Mouse (Mus musculus): ENCODE measurements at regions not wholly inside any gene's neighbourhood (a gene's known extent, or its start where the extent isn't known, plus 50 kb on each side); places are given as distances from the start of the nearest gene placed in this dataset.
"Not testable (repeated sequence)": the region's sequence is repeated elsewhere in the genome, so short reads cannot be mapped to it uniquely, and the experiment has no call there.

GRCm38 (mm10) chr8:26750120-26750519 lies 227.0 kb upstream of the Zfp703 start:
- no peak for DNase-seq (ENCODE audit: low read depth)

- no peak for DNase-seq (ENCODE audit: low read depth)
These were observed 225.5 kb upstream of the Zfp703 start for GRCm38 (mm10) chr8:26751651-26752050.

GRCm38 (mm10) chr8:26756452-26756851 lies 220.7 kb upstream of the Zfp703 start:
- peak; percentile 24 for DNase-seq (ENCODE audit: low read depth)

GRCm38 (mm10) chr8:26760726-26761125 lies 216.4 kb upstream of the Zfp703 start:
- DNase-seq (ENCODE audit: low read depth): no peak

- no peak for DNase-seq (ENCODE audit: low read depth)
These were observed 214.0 kb upstream of the Zfp703 start for GRCm38 (mm10) chr8:26762942-26763778.

- no peak for DNase-seq (ENCODE audit: low read depth)
These were observed 208.5 kb upstream of the Zfp703 start for GRCm38 (mm10) chr8:26768474-26769229.

GRCm38 (mm10) chr8:26770424-26770886 lies 206.7 kb upstream of the Zfp703 start:
- DNase-seq (ENCODE audit: low read depth): no peak

- DNase-seq (ENCODE audit: low read depth): no peak
These were observed 198.1 kb upstream of the Zfp703 start for GRCm38 (mm10) chr8:26778917-26779537.

GRCm38 (mm10) chr8:26780515-26780914 lies 196.6 kb upstream of the Zfp703 start:
- DNase-seq (ENCODE audit: low read depth): no peak

- not testable (repeated sequence) for DNase-seq (ENCODE audit: low read depth)
These were observed 194.2 kb upstream of the Zfp703 start for GRCm38 (mm10) chr8:26782936-26783335.

- peak; percentile 27 for DNase-seq (ENCODE audit: low read depth)
These were observed 192.7 kb upstream of the Zfp703 start for GRCm38 (mm10) chr8:26784381-26784780.

- no peak for DNase-seq (ENCODE audit: low read depth)
These were observed 185.3 kb upstream of the Zfp703 start for GRCm38 (mm10) chr8:26791795-26792194.

GRCm38 (mm10) chr8:26793606-26794292 lies 183.4 kb upstream of the Zfp703 start:
- DNase-seq (ENCODE audit: low read depth): no peak

GRCm38 (mm10) chr8:26794411-26794810 lies 182.7 kb upstream of the Zfp703 start:
- DNase-seq (ENCODE audit: low read depth): peak; percentile 21

- no peak for DNase-seq (ENCODE audit: low read depth)
These were observed 181.5 kb upstream of the Zfp703 start for GRCm38 (mm10) chr8:26795616-26796015.

GRCm38 (mm10) chr8:26799814-26800213 lies 177.3 kb upstream of the Zfp703 start:
- DNase-seq (ENCODE audit: low read depth): no peak

GRCm38 (mm10) chr8:26804089-26804488 lies 173.0 kb upstream of the Zfp703 start:
- DNase-seq (ENCODE audit: low read depth): no peak

GRCm38 (mm10) chr8:26804901-26805341 lies 172.2 kb upstream of the Zfp703 start:
- DNase-seq (ENCODE audit: low read depth): no peak

GRCm38 (mm10) chr8:26805371-26805821 lies 171.7 kb upstream of the Zfp703 start:
- peak; percentile 60 for DNase-seq (ENCODE audit: low read depth)

GRCm38 (mm10) chr8:26808111-26808651 lies 168.9 kb upstream of the Zfp703 start:
- no peak for DNase-seq (ENCODE audit: low read depth)

- no peak for DNase-seq (ENCODE audit: low read depth)
These were observed 168.4 kb upstream of the Zfp703 start for GRCm38 (mm10) chr8:26808771-26809170.

Measured in NIH3T3 (cell line).